Mouse (Mus musculus) hindbrain, postnatal 0 days (tissue): ENCODE data around the gene Ppl. TPM values are rescaled to one million over a fixed set of nuclear protein-coding genes. Genes with fewer than 3 reads are reported as not detected.

Experiments
- ATAC-seq: fragments of 200-750 bp; cut with Nextera tagmentation; 2 replicates; pipeline ENCODE4 v1.8.0; 2017; ENCODE audit warnings: mild to moderate bottlenecking, moderate TSS enrichment, moderate library complexity
- DNase-seq: peaks from one replicate; pipeline ENCODE4 v3.0.0-alpha.2; 2015; ENCODE audit warnings: low spot score
- H3K27ac ChIP-seq: fragments of 300-500 bp; sonication (generic); 2 replicates; pipeline ENCODE4 v1.5.1; 2014; ENCODE audit warnings: mild to moderate bottlenecking
- H3K27me3 ChIP-seq: fragments of 300-500 bp; sonication (generic); 2 replicates; pipeline ENCODE4 v1.6.1; 2014; ENCODE audit warnings: low read length, mixed read lengths; ENCODE audit not compliant: insufficient read depth
- H3K36me3 ChIP-seq: fragments of 300-500 bp; sonication (generic); 2 replicates; pipeline ENCODE4 v1.6.1; 2014; ENCODE audit warnings: low read length, mixed read lengths; ENCODE audit not compliant: insufficient read depth
- H3K4me1 ChIP-seq: fragments of 300-500 bp; sonication (generic); 2 replicates; pipeline ENCODE4 v1.6.1; 2014; ENCODE audit warnings: antibody characterized with exemption, low read length, mixed read lengths; ENCODE audit not compliant: insufficient read depth
- H3K4me2 ChIP-seq: fragments of 300-500 bp; sonication (generic); 2 replicates; pipeline ENCODE4 v1.6.1; 2014; ENCODE audit warnings: low read depth, mild to moderate bottlenecking, low read length, moderate library complexity, mixed read lengths
- H3K4me3 ChIP-seq: fragments of 300-500 bp; sonication (generic); 2 replicates; pipeline ENCODE4 v1.5.1; 2014; ENCODE audit warnings: low read length
- H3K9ac ChIP-seq: fragments of 300-500 bp; sonication (generic); replicated peaks from 2 replicates; pipeline ENCODE4 v1.6.1; 2014; ENCODE audit warnings: mild to moderate bottlenecking, low read length, moderate library complexity, mixed read lengths
- H3K9me3 ChIP-seq: fragments of 300-500 bp; sonication (generic); 2 replicates; pipeline ENCODE4 v1.6.1; 2016; ENCODE audit warnings: low read length, mixed read lengths
- CTCF ChIP-seq: IDR thresholded peaks from 2 replicates; pipeline ENCODE4 v1.5.1; 2016; ENCODE audit warnings: antibody characterized with exemption, control low read depth, low read depth
- WGBS: fragments of 180-500 bp; shearing (Covaris S2); extraction: QIAGEN DNeasy Blood & Tissue Kit; methylation state at CpG from one replicate; pipeline ENCODE4 v1.1.7; 2014; 5-methylcytosine and 5-hydroxymethylcytosine counted together
- polyA plus RNA-seq: library from polyadenylated mRNA; unstranded; fragments of >200 nt; fragmentation: Nextera tagmentation; extraction: Ambion mirVana; gene quantifications from 2 replicates; pipeline ENCODE4 v1.2.1, GENCODE M21; 2015
- total RNA-seq: library from RNA; depleted of rRNA; stranded (reverse); fragments of >200 nt; gene quantifications from 2 replicates; pipeline ENCODE4 v1.2.3, GENCODE M21; 2014

Ppl gene
- total and polyA plus RNA-seq, 2 experiments from 2014 or later = 0.16 TPM

DNA sequence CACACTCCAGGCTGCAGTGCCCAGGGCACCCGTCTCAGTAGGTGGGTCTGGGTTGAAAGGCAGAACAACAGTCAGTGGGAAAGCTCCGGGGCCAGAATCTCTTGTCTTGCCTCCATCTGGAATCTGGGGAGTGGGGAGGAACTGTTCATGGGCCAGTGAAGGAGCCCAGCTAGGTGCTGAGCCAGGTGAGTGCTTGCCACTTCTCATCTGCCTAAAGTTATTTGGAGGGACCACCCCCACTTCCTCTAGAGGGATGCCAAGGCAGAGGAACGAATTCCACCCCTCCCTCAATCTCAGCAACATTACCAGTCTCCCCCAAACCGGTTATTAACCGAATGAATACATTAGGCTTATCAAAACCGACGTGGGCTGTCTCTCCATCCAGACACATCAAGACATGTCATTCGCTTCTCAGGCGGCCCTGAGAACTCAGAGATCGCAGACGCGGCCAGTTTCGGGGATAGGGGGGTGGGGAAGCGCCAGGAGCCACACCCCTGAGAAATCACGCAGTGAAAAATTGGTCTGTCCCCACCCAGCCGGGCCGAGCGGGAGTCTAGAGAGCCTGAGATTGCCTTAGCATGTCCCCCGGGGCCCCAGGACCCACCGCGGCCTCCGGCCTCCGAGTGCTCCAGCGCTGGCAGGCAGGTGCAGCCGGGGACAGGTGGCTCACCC, 834 bp downstream of the Ppl start:
- Histone ChIP-seq H3K4me3 (peak overlapping the region; percentile 34), H3K27ac (no peak overlapping the region), H3K4me1 (peaks cover 6% of the 10 kb centered on the region; the same call in 1 of the 2 replicates), H3K36me3 (no peaks in the 10 kb centered on the region), H3K27me3 (peaks cover 46% of the 10 kb centered on the region), H3K9ac (no peak overlapping the region), H3K4me2 (peak overlapping the region; percentile 52), H3K9me3 (no peaks in the 10 kb centered on the region)
- no peak for TF ChIP-seq CTCF
- WGBS = 4% methylated on average over 25 of the region's 25 CpGs
- DNase-seq (no peak), ATAC-seq (0 out of 2 replicates have a peak, but pooled peaks have one; percentile 14)

- Histone ChIP-seq H3K4me1 (peaks cover 6% of the 10 kb centered on the region; the same call in 1 of the 2 replicates), H3K4me2 (no peak overlapping the region), H3K9ac (no peak overlapping the region), H3K4me3 (no peak overlapping the region), H3K27me3 (peaks cover 46% of the 10 kb centered on the region), H3K36me3 (no peaks in the 10 kb centered on the region), H3K27ac (no peak overlapping the region), H3K9me3 (no peaks in the 10 kb centered on the region)
- WGBS = 12% methylated on average over 4 of the region's 4 CpGs
- DNase-seq (no peak), ATAC-seq (peak; percentile 64)
- TF ChIP-seq CTCF = no peak
Measured at GRCm38 (mm10) chr16:5130766-5131165, 1.5 kb downstream of the Ppl start.

DNA sequence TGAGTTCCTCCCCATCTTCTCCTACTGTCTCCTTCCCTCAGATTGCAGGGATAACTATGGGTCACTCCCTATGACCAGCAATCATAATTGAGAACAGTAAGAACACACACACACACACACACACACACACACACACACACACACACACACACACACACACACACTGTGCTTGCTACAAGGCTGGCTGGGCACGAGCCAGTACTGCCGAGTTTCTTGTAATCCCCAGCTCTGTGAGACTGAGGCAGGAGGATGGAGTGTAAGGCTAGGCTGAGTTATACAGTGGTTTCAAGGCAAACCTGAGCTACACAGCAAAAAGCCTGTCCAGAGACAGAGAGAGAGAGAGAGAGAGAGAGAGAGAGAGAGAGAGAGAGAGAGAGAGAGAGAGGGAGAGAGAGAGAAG, 2.0 kb downstream of the Ppl start:
- no peak for TF ChIP-seq CTCF
- Histone ChIP-seq H3K36me3 (no peaks in the 10 kb centered on the region), H3K4me3 (no peak overlapping the region), H3K4me1 (peaks cover 6% of the 10 kb centered on the region; the same call in 1 of the 2 replicates), H3K9me3 (no peaks in the 10 kb centered on the region), H3K27me3 (peaks cover 46% of the 10 kb centered on the region), H3K9ac (no peak overlapping the region), H3K4me2 (no peak overlapping the region), H3K27ac (no peak overlapping the region)
- ATAC-seq = no peak
- no peak for DNase-seq
- WGBS = 45% methylated on average over 2 of the region's 2 CpGs

DNA sequence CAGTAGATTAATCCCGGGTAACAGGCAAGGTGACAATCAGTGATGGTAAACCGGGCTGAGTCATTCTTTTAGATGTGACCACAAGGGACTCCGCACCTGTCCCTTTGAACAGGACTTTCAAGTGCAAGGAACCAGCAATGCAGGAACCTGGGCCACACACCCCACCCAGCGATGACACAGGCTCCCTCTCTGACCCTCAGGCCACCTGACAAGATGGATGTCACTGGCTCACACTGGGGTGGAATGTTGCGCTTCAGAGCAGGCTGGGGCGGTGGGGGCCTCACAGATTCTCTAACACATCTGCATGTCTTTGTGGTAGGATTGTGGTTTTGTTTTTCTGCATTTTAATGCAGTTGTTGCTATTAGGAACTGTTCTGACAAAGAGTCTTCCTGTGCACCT, 8.7 kb downstream of the Ppl start:
- Histone ChIP-seq H3K36me3 (no peaks in the 10 kb centered on the region), H3K4me1 (no peaks in the 10 kb centered on the region), H3K9ac (no peak overlapping the region), H3K27ac (no peak overlapping the region), H3K4me2 (no peak overlapping the region), H3K27me3 (no peaks in the 10 kb centered on the region), H3K4me3 (no peak overlapping the region), H3K9me3 (no peaks in the 10 kb centered on the region)
- no peak for ATAC-seq
- TF ChIP-seq CTCF = no peak
- 80% methylated on average over 6 of the region's 6 CpGs for WGBS
- no peak for DNase-seq

GRCm38 (mm10) chr16:5119845-5120244, 12.4 kb downstream of the Ppl start:
- ATAC-seq (0 out of 2 replicates have a peak, but pooled peaks have one; percentile 62), DNase-seq (no peak)
- H3K4me2 ChIP-seq = no peak overlapping the region
- 64% methylated on average over 4 of the region's 4 CpGs for WGBS
- H3K27me3 ChIP-seq = no peaks in the 10 kb centered on the region
- H3K27ac ChIP-seq = no peak overlapping the region
- H3K4me1 ChIP-seq = no peaks in the 10 kb centered on the region
- H3K9me3 ChIP-seq = no peaks in the 10 kb centered on the region
- no peak overlapping the region for H3K4me3 ChIP-seq
- no peaks in the 10 kb centered on the region for H3K36me3 ChIP-seq
- TF ChIP-seq CTCF = no peak
- no peak overlapping the region for H3K9ac ChIP-seq

GRCm38 (mm10) chr16:5119385-5119784, 12.8 kb downstream of the Ppl start:
- no peaks in the 10 kb centered on the region for H3K27me3 ChIP-seq
- H3K4me1 ChIP-seq = no peaks in the 10 kb centered on the region
- H3K9me3 ChIP-seq = no peaks in the 10 kb centered on the region
- TF ChIP-seq CTCF = no peak
- no peaks in the 10 kb centered on the region for H3K36me3 ChIP-seq
- WGBS = 83% methylated on average over 4 of the region's 4 CpGs
- no peak overlapping the region for H3K4me2 ChIP-seq
- H3K9ac ChIP-seq = no peak overlapping the region
- no peak overlapping the region for H3K27ac ChIP-seq
- H3K4me3 ChIP-seq = no peak overlapping the region
- ATAC-seq = no peak
- DNase-seq = no peak

GRCm38 (mm10) chr16:5113582-5113981, 18.6 kb downstream of the Ppl start:
- DNase-seq = no peak

More at GRCm38 (mm10) chr16:5113582-5113981, 18.6 kb downstream of the Ppl start:
- Histone ChIP-seq H3K9ac (no peak overlapping the region), H3K4me3 (no peak overlapping the region), H3K9me3 (no peaks in the 10 kb centered on the region), H3K36me3 (no peaks in the 10 kb centered on the region), H3K27ac (no peak overlapping the region), H3K27me3 (no peaks in the 10 kb centered on the region), H3K4me1 (no peaks in the 10 kb centered on the region), H3K4me2 (no peak overlapping the region)
- no peak for ATAC-seq
- TF ChIP-seq CTCF = no peak
- WGBS = 64% methylated on average over 2 of the region's 2 CpGs
